Mouse (Mus musculus) megakaryocyte, embryonic 14.5 days (primary cell): ENCODE results near the gene Cdk9.

Experiments used
- FLI1 ChIP-seq: IDR thresholded peaks from 2 replicates; pipeline ENCODE4 v1.6.1; 2012; ENCODE audit warnings: low read length, inconsistent platforms, mixed read lengths
- GATA1 ChIP-seq: IDR thresholded peaks from 3 replicates; pipeline ENCODE4 v1.6.1; 2012; ENCODE audit warnings: mixed read lengths, low read length, inconsistent platforms, borderline replicate concordance

DNA sequence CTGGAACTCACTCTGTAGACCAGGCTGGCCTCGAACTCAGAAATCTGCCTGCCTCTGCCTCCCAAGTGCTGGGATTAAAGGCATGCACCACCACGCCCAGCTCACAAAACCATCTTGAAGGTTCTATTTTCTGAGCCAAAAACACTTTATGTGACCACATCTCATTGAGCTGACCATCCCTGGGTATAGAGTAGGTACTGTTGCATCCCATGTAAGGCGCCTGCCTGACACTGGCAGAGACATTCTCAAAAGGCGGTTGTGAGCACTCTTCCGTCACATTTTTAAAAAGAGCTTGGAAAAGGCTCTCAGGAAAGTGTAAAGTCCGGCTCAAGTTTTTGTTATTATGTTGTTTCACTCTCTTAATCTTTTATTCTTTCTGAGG, 43.8 kb upstream of the Cdk9 start:
- TF ChIP-seq GATA1 (no peak), FLI1 (no peak)
